Mouse (Mus musculus): Measurements from ENCODE around the gene Bpifa6.

GRCm38 (mm10) chr2:153931125-153931524 is 43.6 kb upstream of the Bpifa6 start:
- no peak for TF ChIP-seq POLR2A (IDR thresholded peaks at IDR 0.05; ENCODE audit: low read depth, low read length)
- TF ChIP-seq CTCF (IDR thresholded peaks at IDR 0.05; ENCODE audit: borderline replicate concordance, insufficient read depth, low read length): no peak
